Mouse (Mus musculus): ENCODE results near the gene Dpf1.
A peak's percentile ranks its signal among the peaks of the same experiment; 100 is the strongest.

The Dpf1 gene

DNA sequence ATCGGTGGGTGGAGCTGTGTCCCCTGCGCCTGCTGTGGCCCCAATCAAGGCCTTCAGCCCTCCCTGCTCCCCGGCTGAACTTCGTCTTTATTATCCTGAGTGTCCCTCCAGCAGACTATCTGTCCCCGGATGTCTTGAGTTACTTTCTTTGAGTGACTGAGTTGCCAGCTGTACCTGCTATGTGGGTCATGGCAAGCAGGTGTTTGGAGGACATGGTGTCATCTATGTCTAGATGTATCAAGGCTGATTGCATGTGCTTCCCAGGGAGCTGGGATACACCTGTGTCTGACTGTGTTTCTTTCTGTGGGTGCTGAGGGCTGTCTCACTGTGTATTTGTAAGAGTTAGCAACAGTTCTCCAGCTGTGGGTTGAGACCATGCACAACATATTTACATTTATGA lies 6.0 kb downstream of the Dpf1 start:
- no peak for DNase-seq

DNA sequence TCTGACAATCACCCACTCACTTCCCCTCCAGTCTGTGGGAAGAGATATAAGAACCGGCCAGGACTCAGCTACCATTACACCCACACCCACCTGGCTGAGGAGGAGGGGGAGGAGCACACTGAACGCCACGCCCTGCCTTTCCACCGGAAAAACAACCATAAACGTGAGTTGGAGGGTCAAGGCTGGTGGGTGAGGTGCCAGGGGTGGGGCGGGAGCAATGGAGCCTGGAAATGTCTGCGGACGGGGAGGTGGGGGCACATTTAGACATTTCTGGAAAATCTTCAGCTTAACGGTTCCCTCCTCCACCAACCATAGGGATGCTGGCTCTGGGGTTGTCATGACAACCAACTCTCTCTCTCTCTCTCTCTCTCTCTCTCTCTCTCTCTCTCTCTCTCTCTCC lies 9.3 kb downstream of the Dpf1 start:
- no peak for DNase-seq

DNA sequence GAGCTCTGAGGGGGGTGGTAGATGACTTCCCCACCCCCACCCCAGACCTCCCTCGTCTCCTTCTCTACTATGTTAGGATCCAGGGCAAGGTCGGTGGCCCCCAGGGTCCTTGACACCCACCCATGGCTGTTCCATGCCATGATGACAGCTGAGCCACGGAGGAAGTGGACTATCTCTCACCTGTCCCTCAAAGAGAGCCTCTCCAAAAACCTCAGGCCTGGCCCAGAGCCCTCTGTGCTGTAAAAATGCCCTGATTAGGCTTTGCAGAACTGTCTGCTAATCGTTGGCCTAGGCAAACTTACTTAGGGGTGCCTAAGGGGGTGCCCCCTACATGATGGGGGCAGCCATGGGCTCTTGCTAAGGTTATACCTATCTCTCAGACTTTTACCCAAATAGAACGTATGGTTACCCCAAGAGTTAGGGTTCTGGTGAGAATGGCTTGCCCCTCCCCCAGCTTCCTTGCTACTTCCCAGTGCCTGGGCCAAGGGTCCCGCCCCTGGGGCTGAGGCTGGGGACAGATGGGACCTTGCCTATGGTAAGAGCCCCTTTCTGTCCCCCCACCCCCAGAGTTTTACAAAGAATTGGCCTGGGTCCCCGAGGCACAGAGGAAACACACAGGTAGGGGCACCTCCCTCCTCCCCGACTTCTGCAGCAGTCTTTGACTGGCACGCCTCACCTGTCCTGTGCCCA lies 10.0 kb downstream of the Dpf1 start:
- no peak for DNase-seq

DNA sequence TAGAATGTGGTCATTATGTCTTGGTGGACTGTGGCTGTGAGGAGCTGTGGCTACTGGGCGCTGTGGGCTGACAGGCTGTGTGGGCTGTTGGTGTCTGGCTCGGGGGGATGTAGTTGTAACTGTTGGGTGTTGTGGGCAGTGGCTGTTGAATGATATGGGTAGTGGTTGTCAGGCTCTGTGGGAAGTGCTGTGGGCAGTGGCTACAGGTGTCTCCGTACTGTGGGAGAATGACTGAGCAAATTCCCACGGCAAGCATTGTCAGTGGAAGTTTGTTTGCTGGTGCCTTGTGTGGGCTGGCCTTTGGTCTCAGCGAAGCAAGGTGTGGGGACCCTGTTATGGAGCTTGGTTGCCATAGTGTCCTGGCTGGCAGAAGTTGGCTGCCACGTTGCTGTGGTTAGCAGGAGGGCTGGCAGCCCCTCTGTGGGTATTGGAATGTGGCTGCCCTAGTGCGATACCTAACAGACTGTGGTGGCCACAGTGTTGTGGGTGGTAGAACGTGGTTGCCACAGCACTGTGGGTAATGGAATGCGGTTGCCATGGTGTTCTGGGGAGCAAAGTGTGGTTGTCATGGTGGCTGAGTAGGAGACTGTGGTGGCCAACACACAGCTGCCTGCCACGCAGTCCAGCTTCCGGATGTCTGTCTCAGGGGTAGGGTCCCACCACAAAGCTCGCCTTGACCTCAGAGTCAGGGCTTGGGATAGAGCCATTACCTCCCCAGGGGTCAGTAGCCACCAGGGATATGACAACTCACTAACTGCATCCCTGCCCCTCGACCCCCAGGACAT lies 11.3 kb downstream of the Dpf1 start:
- DNase-seq = no peak

DNA sequence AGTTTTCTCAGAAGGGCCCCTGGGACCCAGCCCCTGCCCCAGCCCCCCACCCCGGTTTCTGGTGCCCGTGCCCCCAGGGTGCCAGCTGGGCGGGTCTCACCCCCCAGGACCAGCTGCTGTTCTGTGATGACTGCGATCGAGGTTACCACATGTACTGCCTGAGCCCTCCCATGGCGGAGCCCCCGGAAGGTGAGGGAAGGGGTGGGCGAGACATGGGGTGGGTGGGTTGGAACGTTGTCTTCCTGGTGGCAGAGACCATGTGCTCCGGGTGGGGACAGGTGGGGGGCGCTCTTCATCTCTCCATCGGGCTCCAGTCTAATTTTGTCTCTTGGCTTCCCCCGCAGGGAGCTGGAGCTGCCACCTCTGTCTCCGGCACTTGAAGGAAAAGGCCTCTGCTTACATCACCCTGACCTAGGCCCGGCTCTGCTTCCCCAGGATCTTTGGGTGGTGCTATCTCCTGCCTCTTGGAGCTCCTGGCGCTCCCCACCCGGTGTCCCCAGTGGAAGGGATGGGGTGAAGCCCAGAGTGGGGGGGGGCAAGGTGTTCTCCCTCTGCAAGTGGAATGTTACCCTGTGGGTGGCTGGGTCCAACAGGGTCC lies 12.5 kb downstream of the Dpf1 start:
- no peak for DNase-seq

DNA sequence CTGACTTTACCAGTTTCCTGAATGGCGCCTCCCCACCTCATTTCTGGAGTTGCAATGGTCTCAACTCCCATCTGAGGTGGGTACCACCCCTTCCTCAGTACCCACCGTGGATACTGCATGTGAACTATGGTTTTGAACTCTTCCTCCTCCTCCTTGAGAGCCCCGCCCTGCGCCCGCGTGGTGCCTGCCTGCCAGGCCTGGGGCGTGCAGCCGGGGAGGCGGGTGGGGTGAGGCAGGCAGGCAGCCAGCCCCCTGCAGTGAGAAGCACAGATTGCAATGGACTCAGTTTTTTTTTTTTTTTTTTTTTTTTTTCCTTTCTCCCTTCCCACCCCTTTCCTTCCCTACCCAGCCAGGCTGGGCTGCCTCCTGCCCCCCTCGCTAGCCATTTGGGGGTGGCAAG lies 13.2 kb downstream of the Dpf1 start:
- peak; percentile 70 to 77 for DNase-seq

DNA sequence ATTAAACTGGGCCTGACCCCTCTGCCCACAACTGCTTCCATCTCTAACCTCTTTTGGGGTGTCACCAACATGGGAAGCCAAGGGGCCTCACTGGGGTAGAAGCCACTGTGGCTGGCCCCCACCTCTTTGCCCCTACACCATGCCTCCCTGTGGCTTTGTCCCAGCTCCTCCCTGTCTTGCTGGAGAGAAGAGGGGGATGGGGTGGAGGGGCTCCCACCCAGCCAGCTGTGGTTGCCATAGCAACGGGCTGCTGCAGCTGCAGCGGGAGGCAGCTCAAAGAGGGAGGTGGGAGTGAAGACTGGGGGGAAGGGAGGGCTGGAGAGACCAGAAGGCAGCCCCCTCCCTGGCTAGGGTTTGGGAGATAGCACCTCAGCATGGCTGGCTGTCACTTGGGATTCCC lies 13.8 kb downstream of the Dpf1 start:
- no peak for DNase-seq

DNA sequence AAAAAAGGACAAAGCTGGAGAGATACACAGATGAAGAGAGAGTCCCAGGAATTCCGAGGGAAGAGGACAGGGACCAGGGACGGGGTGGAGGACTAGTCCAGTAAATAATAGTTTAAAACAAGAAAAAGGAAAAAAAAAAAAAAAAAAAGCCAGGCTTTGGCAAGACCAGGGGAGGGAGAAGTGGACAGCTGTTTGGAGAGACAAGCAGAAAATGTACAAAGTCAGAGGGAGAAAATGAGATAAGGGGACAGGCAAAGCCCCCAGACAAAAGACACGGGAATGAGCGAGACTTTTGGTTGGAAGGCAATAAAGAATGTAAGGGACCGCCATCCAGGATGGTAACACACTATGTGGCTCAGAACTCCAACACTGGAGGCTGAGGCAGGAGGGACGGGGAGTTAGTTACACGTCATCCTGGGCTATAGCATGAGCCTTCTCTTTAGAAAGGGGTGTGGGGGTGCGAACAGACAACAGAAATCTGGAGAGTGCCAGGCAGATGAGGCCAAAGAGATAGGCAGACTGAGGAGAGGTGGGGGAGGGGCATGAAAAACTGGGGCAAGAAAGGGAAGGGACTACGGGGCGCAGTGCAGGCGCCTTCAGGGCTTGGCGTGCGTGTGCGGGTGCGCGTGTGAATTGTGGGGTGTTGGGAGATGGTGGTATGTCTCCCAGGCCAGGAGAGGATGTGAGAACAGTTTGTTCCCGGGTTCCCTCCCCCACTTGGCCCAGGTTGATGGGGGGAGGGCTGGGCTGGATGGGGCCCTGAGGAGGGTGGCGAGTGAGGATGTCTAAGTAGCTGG lies 14.6 kb downstream of the Dpf1 start:
- no peak for DNase-seq

DNA sequence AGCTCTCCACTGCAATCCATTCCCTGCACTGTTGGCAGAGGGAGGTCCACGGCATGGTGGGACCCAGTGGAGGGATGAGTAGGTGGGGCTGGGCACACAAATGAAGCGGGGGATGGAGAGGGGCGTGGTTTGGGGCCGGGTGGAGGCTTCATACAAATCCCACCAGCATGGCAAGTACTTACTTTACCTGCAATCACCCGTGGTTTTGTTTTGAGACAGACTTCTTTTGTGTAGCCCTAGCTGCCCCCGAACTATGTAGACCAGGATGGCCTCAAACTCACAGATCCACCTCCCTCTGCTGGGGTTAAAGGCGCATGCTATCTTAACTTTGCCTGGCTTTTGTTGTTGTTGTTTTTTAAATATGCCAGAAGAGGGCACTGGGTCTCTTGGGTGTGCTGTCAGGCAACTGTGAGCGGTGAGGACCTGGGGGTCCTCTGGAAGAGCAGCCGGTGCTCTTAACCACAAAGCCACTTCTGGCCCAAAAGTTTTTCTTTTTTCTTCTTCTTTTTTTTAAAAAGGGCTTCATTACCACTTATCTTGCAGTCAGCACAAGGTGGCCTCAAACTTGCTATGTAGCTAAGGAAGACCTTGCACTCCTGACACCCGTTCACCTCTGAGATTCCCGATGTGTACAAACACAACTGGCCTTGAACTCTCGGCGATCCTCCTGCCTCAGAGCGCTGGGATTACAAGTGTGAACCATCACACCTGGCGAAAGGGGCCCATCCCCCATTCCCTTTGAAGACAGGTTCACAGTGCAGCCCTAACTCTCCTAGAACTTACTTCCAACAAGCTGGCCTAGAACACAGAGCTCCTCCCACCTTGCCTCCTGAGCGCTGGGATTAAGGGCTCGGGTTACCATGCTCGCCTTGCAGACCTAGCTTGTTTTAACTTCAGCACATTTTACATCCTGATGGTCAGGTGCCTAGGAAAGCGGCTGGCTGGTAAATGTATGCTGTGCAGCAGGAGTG lies 15.9 kb downstream of the Dpf1 start:
- no peak for DNase-seq

DNA sequence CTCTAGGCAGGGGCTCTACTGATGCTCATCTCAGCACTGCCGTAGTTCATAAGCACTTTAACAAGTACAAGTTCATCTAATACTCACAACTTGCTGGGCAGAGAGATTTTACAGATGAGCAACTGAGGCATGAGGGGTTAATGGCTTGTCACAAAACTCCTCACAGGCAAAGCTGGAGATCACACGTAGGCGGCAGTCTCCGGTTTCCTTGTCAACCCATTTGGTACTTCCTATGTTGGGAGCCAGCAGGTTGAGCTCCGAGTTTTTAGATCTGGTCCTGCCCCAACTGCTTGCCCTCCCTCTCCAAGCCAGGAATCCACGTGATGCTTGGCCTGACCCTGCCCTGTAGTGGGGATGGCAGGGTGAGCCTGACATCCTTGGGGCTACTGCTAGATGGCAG lies 23.3 kb downstream of the Dpf1 start:
- DNase-seq = no peak

DNA sequence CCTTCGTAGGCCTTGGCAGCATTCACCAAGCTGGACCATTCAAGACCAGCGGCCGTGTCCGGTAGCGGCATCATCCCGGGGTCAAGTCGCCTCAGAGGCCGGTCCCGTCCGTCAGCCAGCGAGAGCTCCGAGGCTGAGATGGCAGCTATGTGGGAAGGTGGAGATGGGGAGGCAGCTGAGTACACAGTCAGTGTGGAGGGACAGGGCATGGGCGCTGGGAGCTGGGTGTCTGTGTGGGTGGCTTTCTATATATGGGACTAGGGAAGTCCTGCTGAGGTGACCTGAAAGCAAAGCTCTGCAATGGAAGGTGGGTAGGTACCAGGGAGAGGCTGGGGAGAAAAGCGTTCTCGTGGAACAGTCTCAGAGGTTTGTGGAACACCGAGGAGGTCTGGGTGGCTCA lies 25.2 kb downstream of the Dpf1 start:
- DNase-seq = no peak

DNA sequence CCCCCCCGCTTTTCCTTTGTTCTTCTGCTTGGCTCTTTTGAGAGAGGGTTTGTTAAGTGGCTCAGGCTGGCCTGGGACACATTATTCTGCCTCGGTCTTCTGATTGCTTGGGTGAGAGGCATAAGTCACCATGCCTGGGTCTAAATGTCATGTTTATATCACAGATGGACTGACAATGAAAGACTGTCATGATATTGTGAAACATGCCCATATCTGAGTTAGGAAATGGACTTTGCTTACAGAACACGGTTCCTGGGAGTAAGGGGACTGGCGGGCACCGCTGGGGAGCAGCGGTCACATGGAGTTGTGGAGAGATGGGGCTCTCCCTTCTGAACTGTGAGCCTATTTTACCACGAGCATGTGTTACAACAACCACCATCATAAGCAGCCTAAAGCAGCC lies 30.4 kb downstream of the Dpf1 start:
- no peak for DNase-seq

DNA sequence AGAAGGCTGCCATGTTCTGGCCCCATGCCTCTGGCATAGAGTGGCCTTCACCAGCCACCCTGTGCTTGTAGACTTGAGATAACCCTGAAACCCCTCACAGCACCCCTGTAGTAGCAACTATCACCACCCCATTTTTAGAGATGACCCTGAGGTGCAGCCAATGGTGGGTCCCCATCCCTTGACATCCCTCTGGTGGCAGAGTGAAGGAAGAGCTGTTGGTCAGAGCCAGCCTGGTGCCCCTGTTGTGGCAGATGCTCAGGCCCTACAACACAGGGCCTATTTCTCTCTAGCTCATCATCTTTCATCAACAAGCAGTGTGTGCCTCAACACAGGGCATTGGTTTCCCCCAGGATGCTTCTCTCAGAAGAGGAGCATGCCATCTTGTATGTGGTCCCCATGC lies 31.5 kb downstream of the Dpf1 start:
- DNase-seq = no peak

DNA sequence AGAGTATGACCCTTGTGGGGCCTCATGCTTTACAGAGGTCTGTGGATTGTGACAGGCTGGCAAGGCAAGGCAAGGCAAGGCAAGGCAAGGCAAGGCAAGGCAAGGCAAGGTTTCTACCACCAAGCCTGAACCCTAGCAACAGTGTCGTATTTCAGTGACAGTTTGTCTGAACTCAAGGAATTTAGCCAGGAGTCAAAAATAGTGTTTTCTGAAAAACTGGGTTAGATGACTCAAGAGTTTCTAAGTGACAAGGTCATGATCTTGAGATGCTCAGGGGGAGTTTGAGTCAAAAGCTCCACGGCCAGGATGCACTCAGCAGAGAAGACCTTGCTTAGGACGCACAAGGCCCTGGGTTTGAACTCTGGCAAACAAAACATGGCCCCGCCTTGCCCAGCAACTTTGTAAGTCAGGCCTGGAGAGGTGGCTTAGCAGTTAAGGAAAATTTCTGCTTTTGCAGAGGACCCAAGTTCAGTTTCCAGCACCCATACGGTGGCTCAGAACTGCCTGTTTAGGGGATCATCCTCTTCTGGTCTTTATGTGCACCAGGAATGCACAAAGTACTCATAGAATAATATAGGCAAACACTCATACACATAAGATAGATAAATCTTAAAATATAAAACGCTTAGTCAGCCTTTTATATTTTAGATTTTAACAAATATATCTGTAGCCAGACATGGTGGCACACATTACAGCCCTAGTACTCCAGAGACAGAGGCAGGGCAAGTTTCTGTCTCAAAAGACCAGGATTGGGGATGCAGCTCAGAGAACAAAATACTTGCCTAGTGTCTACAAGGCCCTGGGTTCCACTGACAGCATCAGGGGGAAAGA lies 32.3 kb downstream of the Dpf1 start:
- DNase-seq = no peak

DNA sequence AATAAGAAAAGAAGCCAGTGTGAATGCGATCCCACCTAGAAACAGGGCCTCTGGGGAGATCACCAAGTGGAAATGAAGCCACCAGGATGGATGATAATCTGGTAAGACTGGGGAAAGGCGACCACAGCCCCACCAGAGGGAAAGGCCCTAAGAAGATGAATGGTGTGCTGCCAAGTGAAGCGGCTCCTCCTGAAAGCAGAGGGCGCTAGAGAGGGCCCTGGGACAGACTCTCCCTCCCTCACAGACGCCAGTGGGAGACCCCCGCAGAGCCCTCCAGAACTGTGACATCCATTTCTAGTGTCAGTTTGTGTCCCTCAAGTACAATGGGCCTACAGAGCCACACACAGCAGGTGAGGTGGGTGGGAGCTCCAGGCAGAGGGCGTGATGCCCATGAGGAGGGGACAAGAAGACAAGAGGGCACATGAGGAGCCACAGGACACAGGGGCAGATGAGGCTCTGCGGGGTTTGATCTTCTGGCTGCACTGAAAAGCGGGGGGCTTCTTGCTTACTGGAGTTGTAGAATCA lies 33.1 kb downstream of the Dpf1 start:
- no peak for DNase-seq

DNA sequence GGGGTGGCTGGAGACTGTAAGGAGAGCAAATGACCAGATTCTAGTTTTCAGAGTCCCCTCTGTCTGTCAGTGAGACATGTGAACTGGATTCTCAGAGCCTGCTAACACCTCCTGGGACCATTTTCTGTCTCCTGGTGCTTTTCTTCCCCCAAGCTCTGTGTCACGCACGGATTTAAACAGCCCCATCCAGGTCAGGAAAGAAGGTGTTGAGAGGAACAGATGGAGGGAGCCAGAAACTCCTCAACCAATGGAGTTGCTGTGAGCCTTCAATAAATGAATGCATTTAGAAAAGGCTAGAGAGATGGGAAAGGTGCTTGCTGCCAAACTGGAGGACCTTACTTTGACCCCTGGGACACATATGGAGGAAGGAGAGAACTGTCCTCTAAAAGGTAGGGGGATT lies 34.0 kb downstream of the Dpf1 start:
- no peak for DNase-seq

DNA sequence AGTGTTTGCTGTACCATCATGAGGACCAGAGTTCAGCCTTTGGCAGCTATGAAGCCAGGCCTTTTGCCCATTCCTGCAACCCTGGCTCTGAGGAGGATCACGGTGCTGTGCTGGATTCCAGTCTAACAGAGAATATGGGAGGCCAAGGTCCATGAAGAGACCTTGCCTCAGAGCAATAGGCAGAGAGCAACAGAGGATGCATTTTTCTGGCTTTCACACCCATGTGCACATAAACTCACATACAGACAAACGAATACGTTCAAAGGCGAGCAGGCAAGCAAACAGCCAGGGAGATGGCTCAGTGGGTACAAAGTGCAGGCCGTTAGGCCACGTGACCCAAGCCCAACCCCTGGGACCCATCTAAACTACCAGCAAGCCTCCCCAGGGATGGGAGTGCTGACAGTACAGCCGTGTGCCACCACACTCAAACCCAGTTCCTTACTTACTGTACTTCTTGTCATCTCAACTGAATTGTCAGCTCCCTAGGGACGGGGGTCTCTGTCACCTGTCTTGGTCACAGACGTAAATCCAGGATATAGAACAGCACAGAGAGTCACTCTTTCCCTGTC lies 34.7 kb downstream of the Dpf1 start:
- no peak for DNase-seq

DNA sequence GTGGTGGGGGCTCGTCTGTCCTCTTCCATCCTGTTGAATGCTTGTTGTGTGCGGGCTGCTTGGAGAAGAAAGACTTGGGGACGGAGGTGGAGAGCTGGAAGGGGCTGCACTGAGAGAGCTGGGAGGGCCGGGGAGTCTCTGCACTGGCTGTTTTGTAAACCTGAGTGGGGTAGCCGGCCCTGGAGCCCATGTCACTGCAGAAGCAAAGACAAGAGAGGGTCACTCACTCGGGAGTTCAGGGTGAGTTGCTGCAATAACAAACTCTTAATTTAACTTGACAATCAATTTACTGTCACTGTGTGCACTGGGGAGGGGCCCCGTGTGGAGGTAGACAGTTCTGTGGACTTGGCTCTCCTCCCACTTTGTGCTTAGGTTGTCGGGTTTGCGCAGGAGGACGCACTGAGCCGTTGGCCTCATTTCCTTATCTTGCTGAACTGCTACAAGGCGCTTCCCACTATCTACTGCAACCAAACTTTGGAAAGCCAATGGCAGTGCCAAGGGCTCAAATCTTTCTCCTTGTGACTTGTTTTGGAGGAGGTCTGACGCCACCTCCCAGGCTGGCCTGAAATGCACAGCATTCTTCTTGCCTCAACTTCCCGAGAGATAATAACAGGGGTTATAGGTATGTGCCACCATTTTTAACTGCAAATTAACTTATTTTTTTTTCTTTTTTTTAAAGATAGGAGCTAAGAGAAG lies 35.4 kb downstream of the Dpf1 start:
- DNase-seq = no peak

DNA sequence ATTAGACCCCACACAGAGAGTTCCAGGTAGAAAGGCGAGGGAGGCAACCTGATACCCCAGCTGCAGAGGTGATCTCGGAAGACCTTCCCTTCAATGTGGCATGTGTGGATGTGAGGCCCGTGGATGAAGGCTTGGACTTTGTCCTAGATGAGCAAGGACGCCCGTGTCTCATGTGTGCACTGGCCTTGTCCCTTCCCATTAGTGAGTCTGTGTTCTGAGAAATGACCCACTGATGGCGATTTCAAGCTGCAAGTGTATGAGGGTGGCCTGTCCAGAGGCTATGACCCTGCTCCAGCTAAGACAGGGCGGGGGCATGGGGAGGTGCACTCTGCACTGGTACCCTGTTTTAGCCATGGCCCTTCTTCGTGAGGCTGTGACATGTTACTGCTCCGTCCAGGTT lies 36.5 kb downstream of the Dpf1 start:
- no peak for DNase-seq

DNA sequence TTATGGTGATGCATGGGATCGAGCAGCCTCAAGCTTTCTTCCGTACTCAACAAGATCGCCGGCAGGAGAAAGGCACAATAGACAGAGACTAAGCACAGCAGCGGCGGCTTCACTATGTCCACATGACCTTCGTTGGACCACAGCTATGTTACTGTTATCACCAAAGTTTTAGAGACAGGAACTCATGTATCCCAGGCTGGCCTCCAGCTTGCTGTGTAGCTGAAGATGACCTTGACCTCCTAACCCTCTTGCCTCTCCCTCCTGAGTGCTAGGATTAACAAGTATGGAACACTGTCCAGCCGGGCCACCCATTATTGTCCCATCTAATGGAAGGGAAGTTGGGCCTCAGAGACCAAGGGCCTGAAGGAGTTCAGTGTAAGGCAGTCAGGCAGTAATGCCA lies 37.1 kb downstream of the Dpf1 start:
- no peak for DNase-seq
